Mouse (Mus musculus): ENCODE measurements around the gene Sema4b. TPM values are rescaled to one million over a fixed set of nuclear protein-coding genes. Genes with fewer than 3 reads are reported as not detected.

Gene Sema4b
- total RNA-seq, 2 experiments from 2014 or later: 10.1 to 10.5 TPM

DNA sequence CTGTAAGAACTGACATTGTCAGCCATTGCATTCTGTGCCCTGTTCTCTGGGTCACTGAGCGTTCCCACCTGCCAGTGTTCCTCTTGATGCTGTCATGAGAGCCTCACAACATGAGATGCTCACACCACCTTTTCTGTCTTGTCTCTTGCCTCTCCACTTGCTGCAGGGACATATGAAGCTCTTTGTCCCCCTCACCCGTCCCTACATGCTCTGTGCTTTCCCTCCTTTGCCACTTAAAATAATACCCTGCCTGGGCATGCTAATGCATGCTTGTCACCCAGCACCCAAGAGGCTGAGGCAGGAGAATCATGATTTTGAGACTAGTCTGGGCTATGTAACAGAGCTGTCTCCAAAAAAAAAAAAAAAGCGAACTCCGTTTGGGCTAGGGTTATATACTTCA lies 24.3 kb downstream of the Sema4b start:
- no peak for ATAC-seq (ENCODE audit: poor library complexity, severe bottlenecking)

DNA sequence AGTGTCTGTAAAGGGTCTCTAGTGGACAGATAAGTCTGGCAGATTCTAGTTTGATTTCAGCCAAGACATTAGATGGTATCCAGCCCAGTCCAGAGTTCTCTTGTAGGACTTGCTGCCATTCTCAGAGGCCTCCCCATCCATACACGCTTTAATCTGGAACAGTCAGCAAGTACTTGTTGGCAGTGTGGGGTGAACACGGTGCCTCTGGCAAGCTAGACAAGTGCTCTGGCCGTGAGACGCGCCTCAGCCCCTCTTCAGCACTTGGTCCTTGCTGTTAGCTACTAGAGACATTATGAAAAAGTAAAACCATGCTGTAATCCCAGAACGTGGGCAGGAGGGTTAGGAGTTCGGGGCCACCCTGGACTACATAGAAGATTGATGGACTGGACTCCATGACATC lies 27.0 kb downstream of the Sema4b start:
- no peak for ATAC-seq (ENCODE audit: poor library complexity, severe bottlenecking)

DNA sequence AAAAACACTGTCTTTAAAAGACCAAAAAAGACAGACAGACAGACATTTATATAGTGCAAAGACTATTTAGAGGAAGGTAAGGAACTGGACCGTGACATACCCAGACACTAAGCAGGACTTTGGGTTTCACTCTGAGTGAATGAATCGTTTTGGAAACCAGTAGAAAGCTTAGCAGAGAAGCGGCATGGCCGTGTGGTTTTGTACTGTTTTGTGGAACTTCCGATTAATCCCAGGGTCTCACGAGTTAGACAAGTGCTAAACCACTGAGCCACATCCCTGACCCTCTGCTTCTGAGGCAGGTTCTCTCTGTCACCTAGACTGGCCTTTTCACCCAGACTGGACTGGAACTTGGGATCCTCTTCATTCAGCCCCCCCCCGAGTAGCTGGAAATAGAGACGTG lies 27.8 kb downstream of the Sema4b start:
- ATAC-seq (ENCODE audit: poor library complexity, severe bottlenecking): no peak

- ATAC-seq (ENCODE audit: poor library complexity, severe bottlenecking): peak; percentile 95
These were observed 28.8 kb downstream of the Sema4b start for GRCm38 (mm10) chr7:80215398-80215797.

DNA sequence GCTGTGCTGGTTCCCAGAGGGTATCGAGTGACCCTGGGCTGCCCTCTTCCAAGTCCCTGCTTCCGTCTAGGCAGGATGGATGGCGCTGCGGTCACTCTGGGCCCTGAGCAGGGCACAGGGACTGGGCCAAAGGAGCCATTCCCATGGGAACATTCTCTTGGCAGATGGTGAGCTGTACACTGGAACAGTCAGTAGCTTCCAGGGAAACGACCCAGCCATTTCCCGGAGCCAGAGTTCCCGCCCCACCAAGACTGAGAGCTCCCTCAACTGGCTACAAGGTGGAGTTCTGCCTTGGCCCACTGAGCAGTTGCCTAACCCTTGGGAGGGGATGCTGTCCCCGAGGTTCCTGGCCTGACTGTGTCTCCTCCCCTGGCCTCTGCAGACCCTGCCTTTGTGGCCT lies 29.9 kb downstream of the Sema4b start:
- ATAC-seq (ENCODE audit: poor library complexity, severe bottlenecking): no peak

DNA sequence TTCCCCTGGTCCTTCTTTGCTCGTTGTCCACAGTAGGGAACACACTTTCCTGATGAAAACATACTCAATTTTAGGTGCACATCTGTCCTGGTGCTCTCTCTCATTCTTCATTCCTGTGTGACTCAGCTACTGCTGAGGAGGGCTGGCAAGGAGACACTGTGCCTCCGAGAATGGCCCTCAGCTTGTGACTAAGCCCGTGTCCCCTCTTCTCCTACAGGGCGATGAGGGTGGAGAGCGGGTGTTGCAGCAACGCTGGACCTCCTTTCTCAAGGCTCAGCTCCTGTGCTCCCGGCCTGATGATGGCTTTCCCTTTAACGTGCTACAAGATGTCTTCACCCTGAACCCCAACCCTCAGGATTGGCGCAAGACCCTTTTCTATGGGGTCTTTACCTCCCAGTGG lies 32.0 kb downstream of the Sema4b start:
- no peak for ATAC-seq (ENCODE audit: poor library complexity, severe bottlenecking)

DNA sequence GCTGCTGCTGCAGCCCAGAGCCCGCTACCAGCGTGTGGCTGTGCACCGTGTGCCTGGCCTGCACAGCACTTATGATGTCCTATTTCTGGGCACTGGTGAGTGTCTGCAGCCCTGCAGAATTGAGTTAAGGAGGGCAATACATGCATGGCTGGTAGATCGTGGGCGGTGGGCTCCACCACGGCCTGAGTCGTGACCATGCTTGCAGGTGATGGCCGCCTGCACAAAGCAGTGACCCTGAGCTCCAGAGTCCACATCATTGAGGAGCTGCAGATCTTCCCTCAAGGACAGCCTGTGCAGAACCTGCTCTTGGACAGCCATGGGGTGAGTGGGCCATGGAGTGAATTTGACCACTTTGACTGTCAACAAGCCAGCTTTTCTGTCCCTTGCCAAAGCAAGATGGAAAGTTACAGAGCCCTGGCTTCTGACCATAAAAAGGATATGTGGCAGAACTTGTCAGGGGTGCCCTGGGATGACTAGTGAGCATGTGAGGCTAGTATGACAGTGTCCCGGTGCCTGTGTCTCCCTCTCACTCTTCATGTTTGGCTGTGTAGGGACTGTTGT lies 33.7 kb downstream of the Sema4b start:
- ATAC-seq (ENCODE audit: poor library complexity, severe bottlenecking): no peak

GRCm38 (mm10) chr7:80221179-80221750 lies 34.6 kb downstream of the Sema4b start:
- no peak for ATAC-seq (ENCODE audit: poor library complexity, severe bottlenecking)

DNA sequence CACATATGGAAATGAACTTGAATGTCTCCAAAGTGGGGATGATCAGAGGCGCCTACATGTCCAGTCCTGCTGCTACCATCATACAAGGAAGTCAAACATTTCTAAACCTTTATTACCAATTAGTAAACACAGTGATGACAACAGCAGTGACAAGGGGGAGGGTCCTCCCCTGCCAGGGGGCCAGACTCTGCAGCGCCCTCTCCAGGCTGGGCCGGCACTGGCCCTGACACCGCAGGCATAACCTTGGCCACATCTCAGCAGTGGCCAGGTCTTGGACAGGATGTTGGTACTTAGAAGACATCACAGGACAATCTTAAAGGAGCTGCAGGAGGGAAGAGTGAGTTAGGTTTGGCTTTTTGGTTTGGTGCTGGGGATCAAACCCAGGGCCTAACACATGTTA lies 40.4 kb downstream of the Sema4b start:
- ATAC-seq (ENCODE audit: poor library complexity, severe bottlenecking): no peak

- no peak for ATAC-seq (ENCODE audit: poor library complexity, severe bottlenecking)
These were observed 43.6 kb downstream of the Sema4b start for GRCm38 (mm10) chr7:80230196-80230595.

DNA sequence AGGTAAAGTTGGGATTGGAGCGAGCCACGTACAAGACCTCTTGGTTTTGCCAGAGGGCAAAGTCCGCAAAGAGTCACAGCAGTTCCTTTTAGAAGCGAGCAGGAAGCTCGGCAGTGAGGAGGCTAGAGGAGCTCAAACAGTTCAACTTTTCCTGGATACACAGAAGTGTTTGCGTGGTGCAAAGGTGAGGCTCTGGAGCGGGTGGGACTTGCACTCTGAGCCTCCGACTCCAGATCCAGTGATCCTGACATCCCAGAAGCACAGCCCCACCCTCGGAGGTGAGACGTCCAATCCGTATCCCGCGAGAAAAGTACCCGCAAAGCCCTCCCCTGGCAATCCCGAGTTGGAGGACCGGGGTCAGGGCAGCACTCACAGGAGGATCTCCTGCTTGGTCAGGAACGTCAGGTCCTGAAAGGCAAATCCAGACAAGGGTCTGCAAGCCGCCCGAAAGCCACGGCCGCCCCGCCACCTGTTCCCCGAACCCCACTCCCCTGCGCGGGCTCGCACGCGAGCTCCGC lies 45.4 kb downstream of the Sema4b start:
- no peak for ATAC-seq (ENCODE audit: poor library complexity, severe bottlenecking)

DNA sequence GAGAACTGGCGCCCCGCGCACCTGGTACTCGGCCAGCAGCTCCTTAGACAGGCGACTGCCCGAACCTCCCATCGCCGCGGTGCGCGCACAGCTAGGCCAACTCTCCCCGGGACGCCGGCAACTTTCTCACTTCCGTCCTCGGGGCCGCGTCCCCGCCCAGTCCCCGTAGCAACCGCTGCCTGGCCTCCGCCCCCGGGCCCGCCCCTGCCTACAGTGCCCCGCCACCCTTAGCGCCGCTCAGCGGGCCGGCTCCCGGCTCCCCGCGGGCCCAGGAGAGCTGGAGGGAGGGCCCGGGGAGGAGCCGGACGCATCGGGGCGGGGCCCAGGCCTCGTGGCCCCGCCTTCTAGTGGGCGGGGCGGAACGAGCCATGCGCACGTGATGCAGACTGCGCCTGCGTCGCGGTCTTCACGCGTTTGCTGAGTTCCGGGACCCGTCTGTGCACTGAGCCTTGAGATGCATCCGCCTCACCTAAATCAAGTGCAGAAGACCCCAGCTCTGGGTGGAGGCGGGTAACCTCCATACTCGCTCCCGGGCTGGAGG lies 45.9 kb downstream of the Sema4b start, which contains the start of the genes Cib1 and Gdpgp1:
TSS of gene Cib1 (minus strand) at position 325 of the 541 bp plus-strand sequence.
TSS of gene Gdpgp1 (plus strand) at position 377 of the 541 bp plus-strand sequence.
- peak; percentile 96 for ATAC-seq (ENCODE audit: poor library complexity, severe bottlenecking)

DNA sequence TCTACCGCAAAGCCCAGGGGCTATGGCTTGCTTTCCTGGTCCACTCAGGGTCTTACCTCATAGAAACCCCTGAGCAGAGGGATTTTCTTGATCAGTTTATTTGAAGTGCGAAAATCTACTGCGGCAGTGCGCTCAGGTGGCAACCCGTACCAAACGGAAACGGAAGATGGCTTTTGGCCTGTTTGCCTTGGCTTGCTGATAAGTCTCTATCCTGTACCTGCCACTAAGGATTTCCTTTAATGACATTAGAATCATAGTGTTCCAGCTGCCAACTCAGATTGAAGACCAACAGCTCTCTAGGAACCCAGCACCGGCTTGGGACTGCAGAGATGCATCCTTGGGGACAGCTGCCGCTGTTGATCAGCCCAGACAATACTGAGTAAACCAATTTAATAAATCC lies 47.2 kb downstream of the Sema4b start:
- ATAC-seq (ENCODE audit: poor library complexity, severe bottlenecking): no peak

DNA sequence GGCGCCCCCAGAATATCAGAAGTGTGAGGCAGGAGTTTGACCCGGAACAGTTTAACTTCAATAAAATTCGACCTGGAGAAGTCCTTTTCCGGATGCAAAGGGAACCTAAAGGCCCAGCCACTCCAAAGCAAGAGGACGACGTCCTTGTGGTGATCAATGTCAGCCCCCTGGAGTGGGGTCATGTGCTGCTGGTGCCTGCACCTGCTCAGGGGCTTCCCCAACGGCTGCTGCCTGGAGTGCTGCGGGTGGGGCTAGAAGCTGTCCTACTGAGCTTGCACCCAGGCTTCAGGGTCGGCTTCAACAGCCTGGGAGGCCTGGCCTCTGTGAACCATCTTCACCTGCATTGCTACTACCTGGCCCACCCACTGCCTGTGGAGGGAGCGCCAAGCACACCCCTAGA lies 51.9 kb downstream of the Sema4b start:
- ATAC-seq (ENCODE audit: poor library complexity, severe bottlenecking): no peak

DNA sequence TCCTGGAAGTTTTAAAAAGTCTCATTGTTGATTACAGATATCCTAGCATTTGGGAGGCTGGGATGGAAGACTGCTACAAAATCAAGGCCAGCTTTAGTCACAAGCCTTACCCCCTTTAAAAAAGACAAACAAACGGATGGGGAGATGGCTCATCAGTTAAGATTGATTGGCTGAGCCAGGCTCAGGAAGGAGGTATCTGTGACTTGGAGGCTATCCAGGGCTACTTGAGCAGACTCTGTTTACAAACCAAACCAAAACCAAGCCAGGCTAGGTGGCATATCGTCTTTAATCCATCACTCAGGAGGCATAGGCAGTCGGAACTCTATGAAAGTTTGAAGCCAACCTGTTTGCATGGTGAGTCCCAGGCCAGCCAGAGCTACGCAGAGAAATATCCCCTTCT lies 55.0 kb downstream of the Sema4b start:
- no peak for ATAC-seq (ENCODE audit: poor library complexity, severe bottlenecking)

DNA sequence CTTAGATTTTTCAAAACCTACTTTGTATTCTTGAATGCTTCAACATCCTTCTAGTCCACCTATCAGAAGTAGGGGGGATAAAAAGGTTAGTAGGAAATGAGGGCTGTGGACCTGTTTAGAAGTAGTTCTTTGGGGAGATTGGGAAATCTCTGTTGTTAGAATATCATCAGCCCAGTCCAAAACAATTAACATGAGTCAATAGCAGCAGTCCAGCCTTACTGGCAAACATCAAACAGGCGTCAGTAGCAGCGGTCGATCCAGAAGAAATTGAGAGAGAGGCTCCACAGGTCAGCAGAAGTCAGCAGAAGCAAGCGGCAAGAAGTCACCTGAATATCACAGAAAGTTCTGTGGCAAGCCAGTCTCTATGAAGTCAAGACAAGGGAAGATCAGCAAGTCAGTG lies 58.2 kb downstream of the Sema4b start:
- no peak for ATAC-seq (ENCODE audit: poor library complexity, severe bottlenecking)

DNA sequence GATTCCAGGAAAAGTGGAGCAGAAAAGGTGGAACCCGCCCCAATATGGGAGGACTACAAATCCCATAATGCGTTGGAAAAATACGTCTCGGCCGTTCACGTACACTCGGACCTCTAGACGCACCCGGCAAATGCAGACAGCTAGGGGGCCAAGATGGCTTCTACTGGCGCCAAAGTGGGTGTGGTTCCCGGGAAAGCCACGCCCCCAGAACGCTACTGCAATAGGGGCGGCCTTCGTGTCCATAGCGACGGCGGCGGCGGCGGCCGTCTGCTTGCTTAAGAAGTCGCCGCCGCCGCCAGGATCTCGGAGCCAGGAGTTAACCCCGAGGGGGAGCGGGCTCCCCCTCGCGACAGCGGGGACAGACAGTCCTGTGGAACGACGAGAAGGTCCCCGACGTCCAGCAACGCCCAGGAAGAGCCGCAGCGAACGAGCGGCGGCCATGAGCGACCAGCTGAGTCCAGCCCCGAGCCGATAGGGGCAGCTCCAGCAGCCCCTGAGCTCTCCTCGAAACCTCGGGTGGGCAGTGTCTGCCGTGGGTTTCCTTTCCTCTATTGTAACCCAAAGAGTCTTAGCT lies 59.6 kb downstream of the Sema4b start, which contains the start of gene Ttll13:
TSS of gene Ttll13 (plus strand) at position 229 of the 574 bp plus-strand sequence.
- ATAC-seq (ENCODE audit: poor library complexity, severe bottlenecking): peak; percentile 99

GRCm38 (mm10) chr7:80246859-80247258 lies 60.2 kb downstream of the Sema4b start:
- ATAC-seq (ENCODE audit: poor library complexity, severe bottlenecking): no peak

DNA sequence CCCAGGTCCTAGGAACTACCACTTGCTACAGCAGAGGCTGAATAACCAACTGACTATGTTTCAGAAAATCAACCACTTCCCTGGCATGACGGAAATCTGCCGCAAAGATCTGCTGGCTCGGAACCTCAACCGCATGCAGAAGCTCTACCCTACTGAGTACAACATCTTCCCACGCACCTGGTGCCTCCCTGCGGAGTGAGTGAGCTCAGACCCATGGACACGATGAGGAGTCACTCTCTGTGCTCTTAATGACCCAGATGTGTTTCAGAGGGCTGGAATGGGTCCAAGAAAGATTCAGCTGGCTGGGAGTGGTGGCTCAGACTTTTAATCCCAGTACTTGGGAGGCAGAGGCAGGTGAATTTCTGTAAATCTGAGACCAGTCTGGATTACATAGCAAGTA lies 65.8 kb downstream of the Sema4b start:
- no peak for ATAC-seq (ENCODE audit: poor library complexity, severe bottlenecking)

DNA sequence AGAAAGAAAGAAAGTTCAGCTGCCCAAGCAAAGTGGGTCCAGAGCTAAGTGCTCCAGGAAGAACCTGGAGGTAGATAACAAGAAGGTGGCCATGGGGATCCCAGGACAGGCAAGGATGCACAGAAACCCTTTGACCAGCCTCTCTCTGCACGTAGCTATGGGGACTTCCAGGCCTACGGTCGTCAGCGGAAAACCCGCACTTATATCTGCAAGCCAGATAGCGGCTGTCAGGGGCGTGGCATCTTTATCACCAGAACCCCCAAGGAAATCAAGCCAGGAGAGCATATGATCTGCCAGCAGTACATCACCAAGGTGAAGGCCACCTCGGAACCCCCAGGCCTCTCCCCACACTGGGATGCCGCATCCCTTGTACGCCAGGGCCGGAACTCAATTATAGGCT lies 66.2 kb downstream of the Sema4b start:
- no peak for ATAC-seq (ENCODE audit: poor library complexity, severe bottlenecking)

DNA sequence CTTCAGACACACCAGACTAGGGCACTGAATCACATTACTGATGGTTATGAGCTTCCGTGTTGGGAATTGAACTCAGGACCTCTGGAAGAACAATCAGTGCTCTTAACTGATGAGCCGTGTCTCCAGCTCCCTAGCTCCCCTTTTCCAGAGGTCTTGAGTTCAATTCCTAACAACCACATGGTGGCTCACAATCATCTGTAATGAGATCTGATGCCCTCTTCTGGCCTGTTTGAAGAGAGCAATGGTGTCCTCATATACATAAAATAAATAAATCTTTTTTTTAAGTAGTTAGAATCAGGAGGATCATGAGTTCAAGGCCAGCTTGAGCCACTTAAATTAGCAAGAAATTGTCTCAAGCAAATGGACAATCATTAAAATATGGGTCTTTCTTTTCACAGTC lies 69.3 kb downstream of the Sema4b start:
- ATAC-seq (ENCODE audit: poor library complexity, severe bottlenecking): no peak

DNA sequence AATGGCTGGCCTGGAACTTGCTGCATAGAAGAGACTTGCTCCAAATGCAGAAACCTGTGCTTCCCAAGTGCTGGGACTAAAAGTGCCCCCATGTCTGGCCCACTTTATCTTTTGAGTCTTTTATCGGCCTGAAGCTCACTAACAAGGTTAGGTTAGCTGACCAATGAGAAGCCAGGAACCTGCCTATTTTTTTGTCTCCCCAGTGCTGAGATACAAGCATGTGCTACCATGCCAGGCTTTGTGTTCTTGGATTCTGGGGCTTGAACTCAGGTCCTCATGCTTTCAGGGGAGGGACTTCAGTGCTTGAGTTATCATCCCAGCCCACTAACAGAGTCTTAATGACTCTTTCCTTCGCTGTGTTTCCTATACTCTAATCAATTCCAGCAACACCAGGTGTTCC lies 71.1 kb downstream of the Sema4b start:
- ATAC-seq (ENCODE audit: poor library complexity, severe bottlenecking): no peak
